Mouse (Mus musculus) heart, adult 2 months (tissue): ENCODE results near the gene Elf3.

ENCODE experiments used
- CTCF ChIP-seq: fragments of 200-600 bp; IDR thresholded peaks from 2 replicates; pipeline ENCODE4 v1.8.1; 2022; ENCODE audit warnings: antibody characterized with exemption, mild to moderate bottlenecking, moderate library complexity
- EP300 ChIP-seq: fragments of 200-500 bp; IDR thresholded peaks from 2 replicates; pipeline ENCODE4 v1.6.1; 2011; ENCODE audit warnings: low read depth, low read length, control low read depth; ENCODE audit not compliant: insufficient read depth
- POLR2A ChIP-seq: fragments of 200-500 bp; IDR thresholded peaks from 2 replicates; pipeline ENCODE4 v1.6.1; 2011; ENCODE audit warnings: mild to moderate bottlenecking, low read depth, low read length, control low read depth; ENCODE audit not compliant: insufficient read depth

GRCm38 (mm10) chr1:135208716-135209115 lies 49.7 kb downstream of the Elf3 start:
- TF ChIP-seq CTCF (no peak), POLR2A (no peak), EP300 (no peak)
